Mouse (Mus musculus) lung, postnatal 0 days (tissue): ENCODE measurements around the gene Plekhm3. TPM values are rescaled to one million over a fixed set of nuclear protein-coding genes. Genes with fewer than 3 reads are reported as not detected.

Source experiments
- ATAC-seq: fragments of 200-750 bp; cut with Nextera tagmentation; 2 replicates; pipeline ENCODE4 v1.8.0; 2017; ENCODE audit warnings: moderate library complexity
- DNase-seq: peaks from one replicate; pipeline ENCODE4 v3.0.0-alpha.2; 2016; ENCODE audit warnings: low spot score
- H3K27ac ChIP-seq: fragments of 300-500 bp; sonication (generic); 2 replicates; pipeline ENCODE4 v1.5.1; 2014; ENCODE audit warnings: antibody characterized with exemption, mild to moderate bottlenecking, low read length, mixed read lengths
- H3K27me3 ChIP-seq: fragments of 300-500 bp; sonication (generic); replicated peaks from 2 replicates; pipeline ENCODE4 v1.6.1; 2014; ENCODE audit warnings: low read length, mixed read lengths; ENCODE audit not compliant: insufficient read depth
- H3K36me3 ChIP-seq: fragments of 300-500 bp; sonication (generic); 2 replicates; pipeline ENCODE4 v1.6.1; 2014; ENCODE audit warnings: low read length, mixed read lengths; ENCODE audit not compliant: insufficient read depth
- H3K4me1 ChIP-seq: fragments of 300-500 bp; sonication (generic); 2 replicates; pipeline ENCODE4 v1.6.1; 2014; ENCODE audit warnings: antibody characterized with exemption, low read depth, low read length, mixed read lengths; ENCODE audit not compliant: insufficient read depth
- H3K4me2 ChIP-seq: fragments of 300-500 bp; sonication (generic); replicated peaks from 2 replicates; pipeline ENCODE4 v1.6.1; 2014; ENCODE audit warnings: low read depth, mild to moderate bottlenecking, low read length, moderate library complexity, mixed read lengths
- H3K4me3 ChIP-seq: fragments of 300-500 bp; sonication (generic); 2 replicates; pipeline ENCODE4 v1.5.1; 2014; ENCODE audit warnings: low read depth, low read length
- H3K9ac ChIP-seq: fragments of 300-500 bp; sonication (generic); replicated peaks from 2 replicates; pipeline ENCODE4 v1.6.1; 2014; ENCODE audit warnings: low read depth, mild to moderate bottlenecking
- H3K9me3 ChIP-seq: fragments of 300-500 bp; sonication (generic); 2 replicates; pipeline ENCODE4 v1.6.1; 2016; ENCODE audit warnings: low read length, mixed read lengths
- CTCF ChIP-seq: IDR thresholded peaks from 2 replicates; pipeline ENCODE4 v1.5.1; 2016; ENCODE audit warnings: antibody characterized with exemption, mild to moderate bottlenecking
- EP300 ChIP-seq: IDR thresholded peaks from 2 replicates; pipeline ENCODE4 v1.6.1; 2016; ENCODE audit warnings: antibody characterized with exemption, mild to moderate bottlenecking, control low read depth
- WGBS: fragments of 180-500 bp; shearing (Covaris S2); extraction: QIAGEN DNeasy Blood & Tissue Kit; methylation state at CpG from one replicate; pipeline ENCODE4 v1.1.7; 2014; 5-methylcytosine and 5-hydroxymethylcytosine counted together
- polyA plus RNA-seq: library from polyadenylated mRNA; unstranded; fragments of >200 nt; fragmentation: Nextera tagmentation; extraction: Ambion mirVana; gene quantifications from 2 replicates; pipeline ENCODE4 v1.2.1, GENCODE M21; 2015

Plekhm3 gene
- polyA plus RNA-seq, 1 experiment from 2014 or later: 4.7 TPM

GRCm38 (mm10) chr1:64946106-64946505, 10.5 kb downstream of the Plekhm3 start:
- DNase-seq (no peak), ATAC-seq (no peak)
- TF ChIP-seq EP300: no peak
- Histone ChIP-seq H3K9me3 (no peaks in the 10 kb centered on the region), H3K4me2 (no peak overlapping the region), H3K27me3 (no peaks in the 10 kb centered on the region), H3K4me3 (no peak overlapping the region), H3K27ac (no peak overlapping the region), H3K4me1 (no peaks in the 10 kb centered on the region), H3K9ac (no peak overlapping the region), H3K36me3 (no peaks in the 10 kb centered on the region)
- 41% methylated on average over 4 of the region's 4 CpGs for whole genome bisulfite sequencing

DNA sequence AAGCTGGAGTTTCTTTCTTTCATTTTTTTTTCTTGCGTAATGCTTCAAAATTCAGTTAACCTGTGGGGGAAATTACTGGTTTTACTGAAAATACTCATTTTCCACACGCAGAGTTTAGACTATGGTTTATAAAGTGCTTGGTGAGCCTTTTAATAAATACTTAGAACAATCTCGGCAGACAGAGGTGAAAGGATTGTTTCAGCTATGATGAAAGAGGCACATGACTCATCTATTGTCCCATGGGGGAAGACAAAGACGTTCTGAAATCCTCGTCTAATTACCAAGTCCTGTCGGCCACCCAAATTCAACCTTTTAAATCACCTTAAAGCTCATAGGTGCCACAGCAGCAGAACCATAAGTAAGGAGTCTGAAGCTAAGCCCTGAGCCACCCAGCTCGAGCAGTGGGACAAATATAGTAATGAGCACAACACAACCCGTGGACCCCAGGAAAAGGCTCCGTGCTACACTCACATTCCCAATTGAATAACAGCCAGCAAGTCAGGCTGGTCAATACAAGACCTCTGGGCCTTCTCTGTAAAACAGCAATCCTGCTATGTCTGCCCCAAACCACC, 11.3 kb downstream of the Plekhm3 start:
- Histone ChIP-seq H3K9me3 (no peaks in the 10 kb centered on the region), H3K9ac (no peak overlapping the region), H3K27me3 (no peaks in the 10 kb centered on the region), H3K4me1 (no peaks in the 10 kb centered on the region), H3K4me3 (no peak overlapping the region), H3K27ac (no peak overlapping the region), H3K4me2 (no peak overlapping the region), H3K36me3 (no peaks in the 10 kb centered on the region)
- 62% methylated on average over 9 of the region's 9 CpGs for WGBS
- ATAC-seq: no peak
- DNase-seq: no peak
- TF ChIP-seq CTCF (no peak), EP300 (no peak)

DNA sequence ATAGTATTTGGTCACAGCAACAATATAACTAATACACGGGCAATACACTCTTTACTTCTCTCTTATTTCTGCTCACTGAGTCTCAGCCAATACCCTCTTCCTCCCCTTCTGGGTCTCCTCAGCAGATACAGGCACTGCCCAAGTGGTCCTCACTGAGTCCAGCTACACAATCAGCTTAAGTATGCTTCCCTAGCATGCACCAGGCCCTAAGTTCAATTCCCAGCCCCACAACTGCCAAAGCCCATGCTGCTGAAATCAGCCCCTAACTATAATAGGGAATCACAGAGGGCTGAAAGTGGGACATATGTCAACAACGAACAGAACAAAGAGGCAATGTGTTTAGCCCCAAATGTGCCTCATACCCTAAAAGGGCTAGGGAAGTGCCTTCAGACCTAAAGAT, 11.9 kb downstream of the Plekhm3 start:
- H3K4me1 ChIP-seq: no peaks in the 10 kb centered on the region
- no peaks in the 10 kb centered on the region for H3K27me3 ChIP-seq
- 73% methylated on average over 2 of the region's 2 CpGs for WGBS
- no peak overlapping the region for H3K4me3 ChIP-seq
- no peak overlapping the region for H3K27ac ChIP-seq
- DNase-seq (no peak), ATAC-seq (no peak)
- H3K9me3 ChIP-seq: no peaks in the 10 kb centered on the region
- H3K4me2 ChIP-seq: no peak overlapping the region
- no peaks in the 10 kb centered on the region for H3K36me3 ChIP-seq
- no peak overlapping the region for H3K9ac ChIP-seq
- TF ChIP-seq EP300: no peak
- no peak for TF ChIP-seq CTCF

DNA sequence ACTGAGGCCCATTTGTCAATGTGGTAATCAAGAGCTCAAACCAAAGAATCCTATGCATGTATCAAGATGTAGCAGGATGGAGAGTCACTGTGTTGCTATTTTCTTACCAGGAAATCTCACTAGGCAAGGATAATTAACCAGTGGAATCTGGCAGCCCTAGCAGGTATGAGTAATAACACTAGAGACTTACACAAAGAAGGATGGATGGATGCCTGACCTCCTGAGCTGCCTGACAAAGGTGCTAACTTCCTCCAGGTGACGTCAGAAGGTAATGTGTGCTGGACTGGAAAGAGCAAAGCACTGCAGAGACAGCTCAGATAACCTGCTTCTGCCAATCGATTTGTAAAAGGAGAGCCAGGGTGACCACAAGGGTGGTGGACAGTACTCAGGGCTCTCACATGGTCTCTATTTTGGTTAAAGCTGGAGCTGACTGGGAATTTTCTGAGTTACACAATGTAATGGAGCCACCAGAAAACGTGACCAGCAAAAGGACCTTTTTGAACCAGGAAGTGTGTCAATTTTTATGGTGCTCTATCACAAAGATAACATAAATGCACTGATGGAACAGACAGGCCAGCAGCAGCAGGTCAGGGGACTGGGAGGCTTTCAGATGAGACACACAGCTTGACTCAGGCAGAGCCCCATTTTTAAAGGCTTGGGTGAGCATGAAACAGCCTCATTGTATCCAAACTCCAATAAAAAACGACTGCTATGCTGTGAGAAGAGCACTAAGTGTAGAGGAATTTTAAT, 14.4 kb downstream of the Plekhm3 start:
- H3K27ac ChIP-seq: no peak overlapping the region
- DNase-seq (no peak), ATAC-seq (no peak)
- WGBS: 67% methylated on average over 4 of the region's 4 CpGs
- TF ChIP-seq CTCF (no peak), EP300 (no peak)
- no peak overlapping the region for H3K4me3 ChIP-seq
- no peaks in the 10 kb centered on the region for H3K9me3 ChIP-seq
- no peaks in the 10 kb centered on the region for H3K36me3 ChIP-seq
- no peaks in the 10 kb centered on the region for H3K4me1 ChIP-seq
- no peak overlapping the region for H3K9ac ChIP-seq
- no peaks in the 10 kb centered on the region for H3K27me3 ChIP-seq
- no peak overlapping the region for H3K4me2 ChIP-seq

DNA sequence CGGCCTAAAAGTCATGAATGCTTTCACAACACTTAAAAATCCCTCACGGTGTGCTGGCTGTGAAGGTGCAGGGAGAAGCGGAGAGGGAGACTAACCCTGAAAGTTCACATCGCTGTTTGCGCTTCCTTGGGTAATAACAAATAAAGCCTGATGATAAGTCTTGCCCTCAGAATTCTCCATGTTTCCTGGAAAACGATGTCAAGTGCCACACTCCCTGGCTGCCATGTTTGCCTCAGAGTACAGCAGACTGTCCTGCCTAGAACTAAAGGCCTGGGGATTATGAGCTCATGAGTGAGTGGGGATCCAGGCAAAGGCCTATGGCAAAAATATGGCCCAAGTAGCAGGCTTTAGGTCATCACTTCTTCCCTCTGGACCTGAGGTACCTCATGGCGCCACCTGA, 17.7 kb downstream of the Plekhm3 start:
- H3K36me3 ChIP-seq: no peaks in the 10 kb centered on the region
- H3K27ac ChIP-seq: no peak overlapping the region
- WGBS: 81% methylated on average over 7 of the region's 7 CpGs
- no peaks in the 10 kb centered on the region for H3K9me3 ChIP-seq
- no peak for TF ChIP-seq EP300
- TF ChIP-seq CTCF: no peak
- DNase-seq: no peak
- no peak overlapping the region for H3K4me2 ChIP-seq
- no peaks in the 10 kb centered on the region for H3K4me1 ChIP-seq
- H3K9ac ChIP-seq: no peak overlapping the region
- ATAC-seq: no peak
- H3K4me3 ChIP-seq: no peak overlapping the region
- no peaks in the 10 kb centered on the region for H3K27me3 ChIP-seq

GRCm38 (mm10) chr1:64937692-64938091, 18.9 kb downstream of the Plekhm3 start:
- H3K4me3 ChIP-seq: no peak overlapping the region
- WGBS: 93% methylated on average over 10 of the region's 10 CpGs
- TF ChIP-seq CTCF (no peak), EP300 (no peak)
- H3K36me3 ChIP-seq: no peaks in the 10 kb centered on the region
- no peak overlapping the region for H3K27ac ChIP-seq
- ATAC-seq (no peak), DNase-seq (no peak)
- no peak overlapping the region for H3K9ac ChIP-seq
- no peak overlapping the region for H3K4me2 ChIP-seq
- no peaks in the 10 kb centered on the region for H3K9me3 ChIP-seq
- no peaks in the 10 kb centered on the region for H3K4me1 ChIP-seq
- no peaks in the 10 kb centered on the region for H3K27me3 ChIP-seq
